Mouse (Mus musculus): ENCODE measurements around the gene Tmcc1. TPM values are rescaled to one million over a fixed set of nuclear protein-coding genes. Genes with fewer than 3 reads are reported as not detected.

Gene Tmcc1
- polyA plus RNA-seq, 1 experiment from 2014 or later = 12.3 TPM

- Histone ChIP-seq H3K4me2 (ENCODE audit: low read depth, low read length) (no peak overlapping the region), H3K27me3 (ENCODE audit: control insufficient read depth, insufficient read depth, low read length) (no peaks in the 10 kb centered on the region), H3K36me3 (ENCODE audit: control insufficient read depth, insufficient read depth, low read length) (no peaks in the 10 kb centered on the region), H3K4me3 (replicated peaks; ENCODE audit: low read length) (no peak overlapping the region), H3K9me3 (replicated peaks; ENCODE audit: control insufficient read depth, low read length) (no peaks in the 10 kb centered on the region), H3K4me1 (ENCODE audit: control insufficient read depth, insufficient read depth, low read length) (no peaks in the 10 kb centered on the region), H3K27ac (ENCODE audit: low read length) (no peak overlapping the region), H3K9ac (ENCODE audit: low read length) (no peak overlapping the region)
- WGBS = 66% methylated on average over 2 of the region's 2 CpGs
- no peak for ATAC-seq (ENCODE audit: insufficient read depth, low FRiP score)
These were observed 6.4 kb upstream of the Tmcc1 start for GRCm38 (mm10) chr6:116199682-116200081.

- H3K4me1 ChIP-seq (ENCODE audit: control insufficient read depth, insufficient read depth, low read length) = 0 out of 2 replicates have a peak, but pooled peaks cover 7% of the 10 kb centered on the region
- H3K9ac ChIP-seq (ENCODE audit: low read length) = no peak overlapping the region
- WGBS = 32% methylated on average over 3 of the region's 3 CpGs
- no peak overlapping the region for H3K4me2 ChIP-seq (ENCODE audit: low read depth, low read length)
- H3K36me3 ChIP-seq (ENCODE audit: control insufficient read depth, insufficient read depth, low read length) = no peaks in the 10 kb centered on the region
- ATAC-seq (ENCODE audit: insufficient read depth, low FRiP score) = no peak
- H3K27me3 ChIP-seq (ENCODE audit: control insufficient read depth, insufficient read depth, low read length) = no peaks in the 10 kb centered on the region
- no peak overlapping the region for H3K27ac ChIP-seq (ENCODE audit: low read length)
- no peak overlapping the region for H3K4me3 ChIP-seq (replicated peaks; ENCODE audit: low read length)
- H3K9me3 ChIP-seq (replicated peaks; ENCODE audit: control insufficient read depth, low read length) = no peaks in the 10 kb centered on the region
These were observed 4.9 kb upstream of the Tmcc1 start for GRCm38 (mm10) chr6:116198173-116198572.

GRCm38 (mm10) chr6:116195811-116196210 is 2.5 kb upstream of the Tmcc1 start:
- WGBS = 59% methylated on average over 8 of the region's 8 CpGs
- ATAC-seq (ENCODE audit: insufficient read depth, low FRiP score) = no peak
- H3K27me3 ChIP-seq (ENCODE audit: control insufficient read depth, insufficient read depth, low read length) = no peaks in the 10 kb centered on the region

GRCm38 (mm10) chr6:116192809-116193311 is 426 bp downstream of the Tmcc1 start:
- Histone ChIP-seq H3K9me3 (replicated peaks; ENCODE audit: control insufficient read depth, low read length) (no peaks in the 10 kb centered on the region), H3K27ac (ENCODE audit: low read length) (peak overlapping the region; percentile 74), H3K9ac (ENCODE audit: low read length) (peak overlapping the region; percentile 96), H3K36me3 (ENCODE audit: control insufficient read depth, insufficient read depth, low read length) (no peaks in the 10 kb centered on the region), H3K4me3 (replicated peaks; ENCODE audit: low read length) (peak overlapping the region; percentile 83), H3K4me1 (ENCODE audit: control insufficient read depth, insufficient read depth, low read length) (peaks cover 18% of the 10 kb centered on the region; the same call in 1 of the 2 replicates), H3K4me2 (ENCODE audit: low read depth, low read length) (peak overlapping the region; percentile 83), H3K27me3 (ENCODE audit: control insufficient read depth, insufficient read depth, low read length) (no peaks in the 10 kb centered on the region)
- WGBS = under 1% methylated on average over 51 of the region's 51 CpGs
- peak; percentile 85 for ATAC-seq (ENCODE audit: insufficient read depth, low FRiP score)

More at GRCm38 (mm10) chr6:116195811-116196210, 2.5 kb upstream of the Tmcc1 start:
- no peak overlapping the region for H3K27ac ChIP-seq (ENCODE audit: low read length)
- H3K9me3 ChIP-seq (replicated peaks; ENCODE audit: control insufficient read depth, low read length) = no peaks in the 10 kb centered on the region
- H3K4me3 ChIP-seq (replicated peaks; ENCODE audit: low read length) = no peak overlapping the region
- no peak overlapping the region for H3K9ac ChIP-seq (ENCODE audit: low read length)
- H3K36me3 ChIP-seq (ENCODE audit: control insufficient read depth, insufficient read depth, low read length) = no peaks in the 10 kb centered on the region
- peaks cover 15% of the 10 kb centered on the region; the same call in 1 of the 2 replicates for H3K4me1 ChIP-seq (ENCODE audit: control insufficient read depth, insufficient read depth, low read length)
- no peak overlapping the region for H3K4me2 ChIP-seq (ENCODE audit: low read depth, low read length)

- Histone ChIP-seq H3K4me3 (replicated peaks; ENCODE audit: low read length) (no peak overlapping the region), H3K27me3 (ENCODE audit: control insufficient read depth, insufficient read depth, low read length) (no peaks in the 10 kb centered on the region), H3K4me2 (ENCODE audit: low read depth, low read length) (no peak overlapping the region), H3K4me1 (ENCODE audit: control insufficient read depth, insufficient read depth, low read length) (peaks cover 18% of the 10 kb centered on the region; the same call in 1 of the 2 replicates), H3K27ac (ENCODE audit: low read length) (no peak overlapping the region), H3K9ac (ENCODE audit: low read length) (no peak overlapping the region), H3K9me3 (replicated peaks; ENCODE audit: control insufficient read depth, low read length) (no peaks in the 10 kb centered on the region), H3K36me3 (ENCODE audit: control insufficient read depth, insufficient read depth, low read length) (no peaks in the 10 kb centered on the region)
- 45% methylated on average over 1 of the region's 1 CpGs for WGBS
- no peak for ATAC-seq (ENCODE audit: insufficient read depth, low FRiP score)
These were observed 3.9 kb downstream of the Tmcc1 start for GRCm38 (mm10) chr6:116189417-116189816.

GRCm38 (mm10) chr6:116186485-116186884 is 6.8 kb downstream of the Tmcc1 start:
- H3K4me2 ChIP-seq (ENCODE audit: low read depth, low read length) = no peak overlapping the region
- H3K9ac ChIP-seq (ENCODE audit: low read length) = no peak overlapping the region
- no peaks in the 10 kb centered on the region for H3K36me3 ChIP-seq (ENCODE audit: control insufficient read depth, insufficient read depth, low read length)
- no peaks in the 10 kb centered on the region for H3K27me3 ChIP-seq (ENCODE audit: control insufficient read depth, insufficient read depth, low read length)
- H3K4me1 ChIP-seq (ENCODE audit: control insufficient read depth, insufficient read depth, low read length) = peaks cover 9% of the 10 kb centered on the region; the same call in 1 of the 2 replicates
- H3K4me3 ChIP-seq (replicated peaks; ENCODE audit: low read length) = no peak overlapping the region
- H3K27ac ChIP-seq (ENCODE audit: low read length) = no peak overlapping the region
- no peak for ATAC-seq (ENCODE audit: insufficient read depth, low FRiP score)
- WGBS = 34% methylated on average over 2 of the region's 2 CpGs
- no peaks in the 10 kb centered on the region for H3K9me3 ChIP-seq (replicated peaks; ENCODE audit: control insufficient read depth, low read length)

GRCm38 (mm10) chr6:116183509-116183908 is 9.8 kb downstream of the Tmcc1 start:
- H3K9ac ChIP-seq (ENCODE audit: low read length) = no peak overlapping the region
- ATAC-seq (ENCODE audit: insufficient read depth, low FRiP score) = no peak
- H3K4me3 ChIP-seq (replicated peaks; ENCODE audit: low read length) = no peak overlapping the region
- 87% methylated on average over 5 of the region's 5 CpGs for WGBS
- H3K4me2 ChIP-seq (ENCODE audit: low read depth, low read length) = no peak overlapping the region
- H3K4me1 ChIP-seq (ENCODE audit: control insufficient read depth, insufficient read depth, low read length) = no peaks in the 10 kb centered on the region
- no peak overlapping the region for H3K27ac ChIP-seq (ENCODE audit: low read length)
- no peaks in the 10 kb centered on the region for H3K36me3 ChIP-seq (ENCODE audit: control insufficient read depth, insufficient read depth, low read length)
- no peaks in the 10 kb centered on the region for H3K9me3 ChIP-seq (replicated peaks; ENCODE audit: control insufficient read depth, low read length)
- H3K27me3 ChIP-seq (ENCODE audit: control insufficient read depth, insufficient read depth, low read length) = no peaks in the 10 kb centered on the region

GRCm38 (mm10) chr6:116180731-116181130 is 12.6 kb downstream of the Tmcc1 start:
- Histone ChIP-seq H3K27me3 (ENCODE audit: control insufficient read depth, insufficient read depth, low read length) (no peaks in the 10 kb centered on the region), H3K9ac (ENCODE audit: low read length) (no peak overlapping the region), H3K27ac (ENCODE audit: low read length) (no peak overlapping the region), H3K4me1 (ENCODE audit: control insufficient read depth, insufficient read depth, low read length) (no peaks in the 10 kb centered on the region), H3K9me3 (replicated peaks; ENCODE audit: control insufficient read depth, low read length) (no peaks in the 10 kb centered on the region), H3K36me3 (ENCODE audit: control insufficient read depth, insufficient read depth, low read length) (no peaks in the 10 kb centered on the region), H3K4me2 (ENCODE audit: low read depth, low read length) (no peak overlapping the region), H3K4me3 (replicated peaks; ENCODE audit: low read length) (no peak overlapping the region)
- no peak for ATAC-seq (ENCODE audit: insufficient read depth, low FRiP score)
- WGBS = 65% methylated on average over 3 of the region's 3 CpGs

GRCm38 (mm10) chr6:116178376-116178775 is 14.9 kb downstream of the Tmcc1 start:
- WGBS = 87% methylated on average over 2 of the region's 2 CpGs
- Histone ChIP-seq H3K4me2 (ENCODE audit: low read depth, low read length) (no peak overlapping the region), H3K27me3 (ENCODE audit: control insufficient read depth, insufficient read depth, low read length) (no peaks in the 10 kb centered on the region), H3K9me3 (replicated peaks; ENCODE audit: control insufficient read depth, low read length) (no peaks in the 10 kb centered on the region), H3K4me3 (replicated peaks; ENCODE audit: low read length) (no peak overlapping the region), H3K27ac (ENCODE audit: low read length) (no peak overlapping the region), H3K4me1 (ENCODE audit: control insufficient read depth, insufficient read depth, low read length) (no peaks in the 10 kb centered on the region), H3K9ac (ENCODE audit: low read length) (no peak overlapping the region), H3K36me3 (ENCODE audit: control insufficient read depth, insufficient read depth, low read length) (no peaks in the 10 kb centered on the region)
- ATAC-seq (ENCODE audit: insufficient read depth, low FRiP score) = no peak
